Mouse (Mus musculus) forebrain, embryonic 12.5 days (tissue): ENCODE measurements around the gene Ctdspl2. TPM values are rescaled to one million over a fixed set of nuclear protein-coding genes. Genes with fewer than 3 reads are reported as not detected.
"Not testable (repeated sequence)": the region's sequence is repeated elsewhere in the genome, so short reads cannot be mapped to it uniquely, and the experiment has no call there.

Source experiments
- ATAC-seq: fragments of 200-750 bp; cut with Nextera tagmentation; 2 replicates; pipeline ENCODE4 v1.8.0; 2017; ENCODE audit warnings: moderate TSS enrichment; ENCODE audit not compliant: low FRiP score
- H3K27ac ChIP-seq: fragments of 300-500 bp; sonication (generic); 2 replicates; pipeline ENCODE4 v1.5.1; 2016; ENCODE audit warnings: mild to moderate bottlenecking
- H3K27me3 ChIP-seq: fragments of 300-500 bp; sonication (generic); 2 replicates; pipeline ENCODE4 v1.6.1; 2016; ENCODE audit warnings: mild to moderate bottlenecking
- H3K36me3 ChIP-seq: fragments of 300-500 bp; sonication (generic); replicated peaks from 2 replicates; pipeline ENCODE4 v1.6.1; 2016; ENCODE audit warnings: mild to moderate bottlenecking
- H3K4me1 ChIP-seq: fragments of 300-500 bp; sonication (generic); 2 replicates; pipeline ENCODE4 v1.6.1; 2016
- H3K4me2 ChIP-seq: fragments of 300-500 bp; sonication (generic); 2 replicates; pipeline ENCODE4 v1.6.1; 2016; ENCODE audit warnings: mild to moderate bottlenecking, moderate library complexity
- H3K4me3 ChIP-seq: fragments of 300-500 bp; sonication (generic); replicated peaks from 2 replicates; pipeline ENCODE4 v1.5.1; 2016; ENCODE audit warnings: mild to moderate bottlenecking
- H3K9ac ChIP-seq: fragments of 300-500 bp; sonication (generic); 2 replicates; pipeline ENCODE4 v1.6.1; 2016; ENCODE audit warnings: mild to moderate bottlenecking
- H3K9me3 ChIP-seq: fragments of 300-500 bp; sonication (generic); 2 replicates; pipeline ENCODE4 v1.6.1; 2016
- WGBS: fragments of 180-500 bp; shearing (Covaris S2); methylation state at CpG from one replicate; pipeline ENCODE4 v1.1.7; 2016; 5-methylcytosine and 5-hydroxymethylcytosine counted together
- polyA plus RNA-seq: library from polyadenylated mRNA; unstranded; fragments of >200 nt; fragmentation: Nextera tagmentation; extraction: Ambion mirVana; gene quantifications from 2 replicates; pipeline ENCODE4 v1.2.1, GENCODE M21; 2016

Gene Ctdspl2
- polyA plus RNA-seq, result 73.0 and 78.9 TPM in 2 replicates

DNA sequence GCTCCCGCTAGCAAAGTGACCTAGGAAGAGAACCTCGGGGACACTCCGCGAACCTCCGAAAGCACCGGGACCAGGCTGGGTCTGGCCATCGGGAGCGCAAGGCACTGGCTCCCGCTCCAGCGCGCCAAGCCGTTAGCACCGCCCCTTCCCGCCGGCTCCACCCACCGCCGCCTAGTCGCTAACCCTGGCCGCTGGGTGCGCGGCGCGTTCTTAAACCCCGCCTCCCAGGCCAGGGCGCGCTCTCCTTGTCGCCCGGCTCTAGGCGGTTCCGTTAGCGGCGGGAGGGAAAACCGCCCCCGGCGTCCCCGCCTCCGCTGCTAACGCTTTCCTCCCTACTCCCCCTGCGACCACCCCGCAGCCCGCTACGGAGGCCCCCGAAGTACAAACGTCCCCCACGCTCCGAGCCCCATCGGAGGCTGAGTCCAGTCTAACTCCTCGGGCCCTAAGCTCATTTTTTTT is at the start of gene Ctdspl2, which contains the start of gene Mageb3:
Ctdspl2 (plus strand) TSS at position 237 of the 459 bp plus-strand sequence.
Mageb3 (minus strand) TSS at position 328 of the 459 bp plus-strand sequence.
- H3K27ac ChIP-seq, result peak within 1 kb of the TSS; percentile 94
- peak within 1 kb of the TSS; percentile 78 for H3K4me2 ChIP-seq
- H3K9me3 ChIP-seq, result no peaks in the 10 kb centered on the region
- no peaks in the 10 kb centered on the region for H3K27me3 ChIP-seq
- H3K4me1 ChIP-seq, result peaks cover 26% of the 10 kb centered on the region
- H3K36me3 ChIP-seq, result peaks cover under 1% of the 10 kb centered on the region
- peak within 1 kb of the TSS; percentile 92 for H3K9ac ChIP-seq
- under 1% methylated on average over 43 of the region's 48 CpGs for WGBS
- ATAC-seq, result peak; percentile 98
- peak within 1 kb of the TSS; percentile 91 for H3K4me3 ChIP-seq

DNA sequence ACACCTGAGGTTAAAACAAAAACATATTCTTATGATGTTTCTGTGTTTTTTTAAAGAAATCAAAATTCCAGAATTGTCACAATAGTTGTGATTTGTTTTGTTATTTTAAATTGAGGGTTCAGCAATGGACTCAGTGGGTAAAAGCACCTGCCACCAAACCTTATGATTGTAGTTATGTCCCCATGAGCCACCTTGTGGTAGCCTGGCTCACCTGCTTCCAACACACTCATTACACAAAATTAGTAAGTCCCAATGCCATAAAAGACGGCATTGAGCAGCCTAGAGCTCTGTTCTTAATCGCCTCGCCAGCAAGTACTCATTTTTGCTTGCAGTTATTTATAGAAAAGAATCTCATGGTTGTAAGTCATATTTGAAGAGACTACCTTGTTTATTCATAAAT is 45.8 kb upstream of the Ctdspl2 start:
- Histone ChIP-seq H3K4me2 (no peak overlapping the region), H3K4me1 (no peaks in the 10 kb centered on the region), H3K27me3 (no peaks in the 10 kb centered on the region), H3K36me3 (peaks cover 24% of the 10 kb centered on the region), H3K27ac (no peak overlapping the region), H3K9me3 (no peaks in the 10 kb centered on the region), H3K4me3 (no peak overlapping the region), H3K9ac (no peak overlapping the region)
- ATAC-seq, result no peak
- WGBS, result 83% methylated on average over 3 of the region's 3 CpGs

DNA sequence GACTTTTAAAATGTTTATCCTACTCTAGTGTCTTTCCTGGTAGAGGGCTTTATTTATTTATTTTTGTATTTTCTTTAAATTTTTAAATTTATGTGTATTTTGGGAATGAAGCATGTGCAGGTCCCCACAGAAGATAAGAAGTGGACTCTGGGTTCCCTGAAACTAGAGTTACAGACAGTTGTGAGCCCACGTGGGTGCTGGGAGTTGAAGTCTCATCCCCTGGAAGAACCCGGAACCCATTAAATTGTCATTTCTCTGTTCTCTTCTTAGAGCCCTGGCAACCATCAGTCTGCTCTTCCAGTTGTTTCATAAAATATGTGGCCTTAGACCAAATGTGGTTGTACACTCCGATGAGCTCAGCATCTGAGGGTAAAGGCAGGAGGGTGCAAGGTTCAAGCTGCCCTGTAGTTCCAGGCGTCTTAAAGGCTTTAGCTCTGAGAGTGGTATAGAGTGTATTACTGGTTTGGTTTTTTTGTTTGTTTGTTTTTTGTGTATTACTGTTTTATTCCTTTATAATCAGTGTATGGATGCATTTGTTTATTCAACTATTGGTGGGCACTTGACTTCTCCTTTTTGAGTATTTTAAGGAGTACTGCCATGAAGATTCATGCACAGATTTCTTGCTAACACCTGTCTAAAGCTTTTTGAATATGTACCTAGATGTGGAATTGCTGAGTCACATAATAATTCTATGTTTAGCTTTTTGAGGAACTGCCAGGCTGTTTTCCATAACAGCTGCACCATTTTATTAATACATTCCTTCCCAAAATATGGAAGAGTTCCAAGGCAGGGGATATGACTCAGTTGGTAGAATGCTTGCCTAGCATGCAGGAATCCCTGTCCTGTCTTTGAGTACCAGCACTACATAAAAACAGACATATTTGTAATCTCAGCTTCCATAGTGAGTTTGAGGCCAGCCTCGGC is 39.5 kb upstream of the Ctdspl2 start:
- H3K4me3 ChIP-seq, result no peak overlapping the region
- no peak overlapping the region for H3K27ac ChIP-seq
- no peak for ATAC-seq
- 92% methylated on average over 5 of the region's 5 CpGs for WGBS
- H3K4me1 ChIP-seq, result no peaks in the 10 kb centered on the region
- H3K4me2 ChIP-seq, result no peak overlapping the region
- peaks cover 14% of the 10 kb centered on the region for H3K36me3 ChIP-seq
- H3K9me3 ChIP-seq, result no peaks in the 10 kb centered on the region
- no peak overlapping the region for H3K9ac ChIP-seq
- H3K27me3 ChIP-seq, result no peaks in the 10 kb centered on the region

DNA sequence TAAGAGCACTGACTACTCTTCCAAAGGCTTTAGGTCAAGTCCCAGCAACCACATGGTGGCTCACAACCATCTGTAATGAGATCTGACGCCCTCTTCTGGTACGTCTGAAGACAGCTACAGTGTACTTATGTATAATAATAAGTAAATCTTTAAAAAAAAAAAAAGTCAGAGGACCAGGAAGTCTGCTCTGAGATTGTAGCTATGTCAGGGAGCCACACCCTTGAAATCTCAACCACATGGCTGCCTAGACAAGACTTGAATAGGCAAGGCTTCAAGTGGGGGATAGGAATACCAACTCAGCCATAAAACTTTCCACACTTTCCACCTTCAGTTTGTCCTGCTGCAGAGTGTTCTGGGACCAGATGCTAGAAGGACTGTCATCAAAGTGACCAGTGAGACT is 18.2 kb upstream of the Ctdspl2 start:
- WGBS, result 81% methylated on average over 2 of the region's 2 CpGs
- not testable (repeated sequence) for ATAC-seq, H3K36me3 ChIP-seq, H3K27me3 ChIP-seq, H3K9ac ChIP-seq, H3K4me1 ChIP-seq, H3K27ac ChIP-seq, H3K4me2 ChIP-seq, H3K9me3 ChIP-seq, H3K4me3 ChIP-seq

DNA sequence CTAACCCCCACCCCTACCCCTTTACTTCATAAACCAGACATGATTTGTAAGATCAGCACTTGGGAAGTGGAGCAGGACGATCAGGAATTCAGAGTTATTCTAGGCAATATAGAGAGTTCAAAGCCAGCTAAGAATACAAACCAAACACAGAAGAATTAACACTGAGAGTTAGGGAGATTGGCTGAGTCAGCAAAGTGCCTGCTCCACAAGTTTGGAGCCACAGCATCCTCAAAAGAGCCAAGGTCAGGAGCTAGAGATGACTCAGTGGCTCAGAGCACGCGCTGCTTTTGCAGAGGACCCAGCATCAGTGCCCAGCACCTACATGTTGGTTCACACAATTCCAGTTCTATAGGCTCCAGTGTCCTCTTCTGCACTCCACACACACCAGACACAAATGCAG is 12.4 kb upstream of the Ctdspl2 start:
- no peak overlapping the region for H3K4me2 ChIP-seq
- no peak overlapping the region for H3K27ac ChIP-seq
- no peaks in the 10 kb centered on the region for H3K9me3 ChIP-seq
- ATAC-seq, result no peak
- WGBS, result 86% methylated on average over 3 of the region's 3 CpGs
- no peaks in the 10 kb centered on the region for H3K4me1 ChIP-seq
- H3K27me3 ChIP-seq, result no peaks in the 10 kb centered on the region
- no peak overlapping the region for H3K4me3 ChIP-seq
- H3K36me3 ChIP-seq, result no peaks in the 10 kb centered on the region
- H3K9ac ChIP-seq, result no peak overlapping the region

DNA sequence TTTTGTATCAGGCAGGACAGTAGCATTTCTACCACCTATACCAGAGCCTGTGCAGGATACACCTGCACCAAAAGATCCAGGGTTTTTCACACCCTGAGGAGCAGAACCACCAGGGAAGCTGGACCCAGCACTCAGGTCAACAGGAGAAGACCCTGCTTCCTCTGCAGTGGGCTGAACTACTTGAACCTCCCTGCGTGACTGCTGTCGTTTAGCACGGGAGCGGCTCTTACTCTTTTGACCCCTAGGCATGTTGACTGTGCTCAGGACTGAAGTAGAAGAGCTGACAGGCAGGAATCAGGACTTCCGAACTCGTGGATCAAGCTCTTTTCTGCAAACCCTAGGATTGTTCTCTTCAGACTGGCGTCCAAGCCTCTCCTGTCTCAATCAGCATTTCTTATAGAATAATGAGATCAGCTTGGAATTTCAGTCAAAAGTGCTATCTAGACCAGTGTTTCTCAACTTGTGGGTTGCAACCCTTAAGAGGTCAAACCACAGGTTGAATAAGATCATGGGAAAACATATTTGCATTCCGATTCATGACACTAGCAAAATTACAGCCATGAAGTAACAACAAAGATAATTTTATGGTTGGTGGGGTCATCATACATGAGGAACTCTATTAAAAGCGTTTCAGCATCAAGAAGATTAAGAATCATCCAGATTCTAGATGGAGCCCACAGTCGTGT is 687 bp upstream of the Ctdspl2 start:
- no peaks in the 10 kb centered on the region for H3K27me3 ChIP-seq
- no peaks in the 10 kb centered on the region for H3K9me3 ChIP-seq
- peak overlapping the region; percentile 78 for H3K4me2 ChIP-seq
- peak overlapping the region; percentile 92 for H3K9ac ChIP-seq
- H3K36me3 ChIP-seq, result no peaks in the 10 kb centered on the region; the same call in 1 of the 2 replicates
- H3K4me3 ChIP-seq, result peak overlapping the region; percentile 91
- H3K27ac ChIP-seq, result peak overlapping the region; percentile 94
- no peak for ATAC-seq
- WGBS, result 27% methylated on average over 10 of the region's 10 CpGs
- H3K4me1 ChIP-seq, result peaks cover 26% of the 10 kb centered on the region

DNA sequence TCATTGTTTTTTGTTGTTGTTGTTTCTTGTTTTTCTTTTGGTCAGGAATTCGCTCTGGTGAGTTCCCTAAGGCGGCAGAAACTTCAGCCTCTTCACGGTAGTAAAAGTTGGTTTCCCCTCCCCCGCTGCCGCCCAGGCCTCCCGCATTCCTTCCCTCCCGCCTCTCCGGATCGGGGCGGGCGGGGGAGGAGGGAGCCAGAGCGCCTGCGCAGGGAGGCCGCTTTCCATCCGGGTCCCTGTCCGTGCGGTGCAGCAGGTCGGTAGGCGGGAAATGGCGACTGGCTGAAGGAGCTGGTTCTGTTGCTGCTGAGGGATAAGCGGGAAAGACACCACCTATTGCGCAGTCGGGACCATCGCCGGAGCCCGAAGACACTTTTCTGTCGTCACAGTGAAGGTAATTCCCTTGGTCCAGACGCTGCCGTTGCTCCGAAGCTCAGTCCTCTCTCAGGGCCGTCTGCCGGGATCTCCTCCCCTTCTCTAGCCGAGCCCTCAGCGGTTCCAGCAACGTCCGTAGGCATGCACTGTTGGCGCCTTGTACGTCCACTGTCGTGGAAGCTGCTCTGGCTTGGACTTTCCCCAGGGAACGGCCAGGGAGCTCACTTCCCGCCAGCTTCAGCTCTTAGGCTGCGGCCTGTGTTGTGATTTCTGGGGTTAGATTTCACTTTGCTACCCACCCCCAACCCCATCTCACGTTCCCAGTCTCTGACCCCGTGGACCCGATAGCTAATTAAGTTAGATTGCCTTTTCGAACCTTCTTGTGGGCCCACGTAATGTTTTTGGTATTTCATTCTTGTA is 620 bp downstream of the Ctdspl2 start:
- Histone ChIP-seq H3K9me3 (no peaks in the 10 kb centered on the region), H3K27ac (peak overlapping the region; percentile 94), H3K27me3 (no peaks in the 10 kb centered on the region), H3K4me2 (peak overlapping the region; percentile 78), H3K4me1 (peaks cover 26% of the 10 kb centered on the region), H3K4me3 (peak overlapping the region; percentile 91), H3K9ac (peak overlapping the region; percentile 92), H3K36me3 (peaks cover 3% of the 10 kb centered on the region)
- WGBS, result under 1% methylated on average over 45 of the region's 47 CpGs
- peak; percentile 94 for ATAC-seq

DNA sequence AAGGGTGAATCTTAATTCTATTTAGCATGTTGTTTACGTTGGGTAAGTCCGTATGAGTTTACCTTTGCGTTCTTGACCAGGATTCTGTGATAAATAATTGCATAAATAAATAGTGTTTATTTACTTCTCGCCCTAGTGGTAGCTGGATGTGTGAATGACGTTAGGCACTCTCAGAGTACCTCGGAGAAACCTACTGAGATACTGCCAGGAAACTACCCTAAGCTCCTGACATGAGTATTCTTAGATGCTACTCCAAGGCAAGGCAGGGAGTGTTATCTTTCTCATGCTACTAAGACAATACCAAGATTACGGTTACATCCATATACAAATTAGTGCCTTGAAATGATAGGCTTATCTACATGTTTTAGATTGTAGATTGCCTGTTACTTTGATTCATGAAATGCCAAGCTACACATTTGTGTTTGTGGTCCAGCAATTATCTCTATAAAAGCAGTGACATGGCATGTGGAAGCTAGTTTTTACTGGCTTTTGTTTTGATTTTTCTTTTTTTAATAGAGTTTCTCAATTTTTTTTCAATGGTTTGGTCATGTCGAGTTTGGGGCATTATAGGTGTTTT is 1.5 kb downstream of the Ctdspl2 start:
- 16% methylated on average over 8 of the region's 8 CpGs for WGBS

DNA sequence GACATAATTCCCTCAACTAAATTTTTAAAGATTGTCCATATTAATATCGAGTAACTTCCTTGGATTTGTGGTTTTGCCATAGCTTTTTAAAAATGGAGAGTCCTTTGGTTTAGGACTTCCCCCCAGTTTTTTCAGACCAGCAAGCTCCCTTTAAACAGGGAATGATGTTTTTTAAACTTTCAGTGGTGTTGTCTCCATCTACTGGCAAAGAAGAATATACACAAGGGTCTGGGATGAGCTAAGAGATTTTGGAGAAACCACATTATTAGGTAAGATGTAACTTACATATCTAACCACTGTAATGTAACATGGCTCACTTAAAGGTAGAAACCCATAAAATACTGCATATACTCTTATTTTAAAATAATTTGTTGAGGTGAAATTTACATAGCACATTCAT is 39.9 kb downstream of the Ctdspl2 start:
- Histone ChIP-seq H3K36me3 (peaks cover 31% of the 10 kb centered on the region), H3K9me3 (no peaks in the 10 kb centered on the region), H3K9ac (no peak overlapping the region), H3K4me3 (no peak overlapping the region), H3K4me1 (no peaks in the 10 kb centered on the region), H3K27me3 (no peaks in the 10 kb centered on the region), H3K27ac (no peak overlapping the region), H3K4me2 (no peak overlapping the region)
- no peak for ATAC-seq
- WGBS, result 88% methylated on average over 1 of the region's 1 CpGs

More for the DNA sequence above, 1.5 kb downstream of the Ctdspl2 start:
- Histone ChIP-seq H3K36me3 (peaks cover 3% of the 10 kb centered on the region), H3K9ac (peak overlapping the region; percentile 92), H3K4me1 (peaks cover 26% of the 10 kb centered on the region), H3K27me3 (no peaks in the 10 kb centered on the region), H3K4me2 (peak overlapping the region; percentile 78), H3K4me3 (peak overlapping the region; percentile 91), H3K9me3 (no peaks in the 10 kb centered on the region), H3K27ac (no peak overlapping the region)
- no peak for ATAC-seq

DNA sequence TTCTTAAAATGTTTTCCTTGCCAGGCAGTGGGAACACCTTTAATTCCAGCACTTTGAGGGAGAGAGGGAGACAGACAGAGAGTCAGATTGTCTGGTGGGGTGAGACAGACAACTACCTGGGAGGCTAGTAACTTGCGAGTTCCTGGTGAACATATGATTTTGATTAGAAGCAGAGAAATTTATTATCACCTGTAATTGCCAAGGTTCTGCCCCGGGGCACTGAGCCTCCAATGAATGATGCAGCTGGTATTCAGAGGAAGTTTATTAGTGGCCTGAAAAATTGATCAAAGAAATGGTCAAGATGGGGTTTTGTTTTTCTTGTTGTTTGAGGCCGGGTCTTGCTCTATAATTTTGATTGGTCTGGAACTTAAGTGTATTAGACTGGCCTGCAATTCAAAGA is 53.0 kb downstream of the Ctdspl2 start:
- H3K9ac ChIP-seq, result no peak overlapping the region
- no peaks in the 10 kb centered on the region for H3K9me3 ChIP-seq
- no peak overlapping the region for H3K27ac ChIP-seq
- H3K4me2 ChIP-seq, result no peak overlapping the region
- H3K4me1 ChIP-seq, result no peaks in the 10 kb centered on the region
- H3K27me3 ChIP-seq, result no peaks in the 10 kb centered on the region
- WGBS, result 88% methylated on average over 3 of the region's 3 CpGs
- ATAC-seq, result no peak
- no peak overlapping the region for H3K4me3 ChIP-seq
- H3K36me3 ChIP-seq, result peaks cover 35% of the 10 kb centered on the region

DNA sequence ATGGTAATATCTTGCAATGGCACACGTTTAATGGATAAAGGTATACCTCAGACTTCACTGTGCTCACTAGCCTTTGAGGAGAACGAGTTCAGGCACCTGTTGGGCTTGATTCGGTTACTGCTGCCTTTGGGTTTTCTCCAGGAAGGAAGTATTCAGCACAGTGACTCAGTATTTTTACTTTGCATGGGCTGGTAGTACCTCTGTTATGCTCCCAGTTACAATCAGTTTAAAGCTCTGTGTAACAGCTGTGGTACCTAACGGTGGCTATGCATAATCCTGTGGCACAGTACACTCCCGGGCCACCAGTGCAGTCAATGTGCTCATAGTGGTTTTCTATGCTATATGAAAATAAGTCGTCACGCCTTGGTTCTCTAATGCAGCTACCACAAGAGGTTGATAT is 55.6 kb downstream of the Ctdspl2 start:
- Histone ChIP-seq H3K27ac (no peak overlapping the region), H3K4me1 (no peaks in the 10 kb centered on the region), H3K27me3 (no peaks in the 10 kb centered on the region), H3K36me3 (peaks cover 28% of the 10 kb centered on the region), H3K9me3 (no peaks in the 10 kb centered on the region), H3K4me2 (no peak overlapping the region), H3K9ac (no peak overlapping the region), H3K4me3 (no peak overlapping the region)
- no peak for ATAC-seq
- 91% methylated on average over 7 of the region's 7 CpGs for WGBS
